Mouse (Mus musculus): ENCODE measurements around the gene Acp6. TPM values are rescaled to one million over a fixed set of nuclear protein-coding genes. Genes with fewer than 3 reads are reported as not detected.

The Acp6 gene
- total and polyA plus RNA-seq, 3 experiments: 34.4 to 66.9 TPM; not detected in 1

DNA sequence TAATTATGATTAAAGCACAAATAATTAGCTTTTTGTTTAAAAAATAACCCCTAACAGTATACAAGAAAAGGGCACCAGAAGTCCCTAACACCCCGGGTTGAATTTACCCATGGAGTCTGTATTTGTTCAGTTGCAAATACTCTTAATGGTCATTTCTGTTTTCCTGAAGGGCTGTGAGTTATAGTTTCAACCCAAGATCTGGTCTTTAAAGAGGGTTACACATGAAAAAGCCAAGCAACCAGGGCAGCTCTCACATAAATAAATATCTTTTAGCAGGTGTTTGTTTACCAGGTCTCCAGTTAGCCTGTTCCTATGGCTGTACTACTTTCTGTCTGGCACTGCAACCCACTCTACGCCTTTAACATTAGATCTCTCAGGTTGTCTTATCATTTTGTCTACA, 1.4 kb downstream of the Acp6 start:
- H3K9ac ChIP-seq (ENCODE audit: control insufficient read depth, low read depth, low read length, poor library complexity, severe bottlenecking): peak overlapping the region; percentile 2; the same call in 1 of the 2 replicates
- DNase-seq (ENCODE audit: low read depth, low spot score): peak; percentile 50
- H3K4me3 ChIP-seq (ENCODE audit: control insufficient read depth in 1 of 2, insufficient read depth in 1 of 2, low read depth in 2 of 2, low read length in 2 of 2): peak overlapping the region in 1 of 2 experiments; percentile 83; a peak in 2 of 4 replicates
- H3K27me3 ChIP-seq (ENCODE audit: control insufficient read depth in 1 of 2, insufficient read depth in 2 of 2, low read length in 2 of 2): no peaks in the 10 kb centered on the region
- peaks cover 18% of the 10 kb centered on the region for H3K79me2 ChIP-seq (ENCODE audit: control insufficient read depth, insufficient read depth, low read length, poor library complexity)
- peaks cover 11 to 33% of the 10 kb centered on the region in 2 experiments for H3K4me1 ChIP-seq (ENCODE audit: control insufficient read depth in 1 of 2, insufficient read depth in 2 of 2, low read length in 2 of 2)
- TF ChIP-seq NRF1 (IDR thresholded peaks at IDR 0.05; ENCODE audit: insufficient read depth, low read depth, low read length, poor library complexity, severe bottlenecking) (no peak), RAD21 (IDR thresholded peaks at IDR 0.05; ENCODE audit: low read depth, low read length) (no peak), ZC3H11A (IDR thresholded peaks at IDR 0.05; ENCODE audit: low read depth, low read length) (no peak), CHD2 (IDR thresholded peaks at IDR 0.05; ENCODE audit: low read length) (no peak), MAFK (IDR thresholded peaks at IDR 0.05; ENCODE audit: borderline replicate concordance, low read depth, low read length) (no peak), MXI1 (IDR thresholded peaks at IDR 0.05; ENCODE audit: low read depth, low read length) (no peak), CHD1 (IDR thresholded peaks at IDR 0.05; ENCODE audit: low read depth, low read length) (0 out of 2 replicates have a peak, but pooled peaks have one; percentile 23), MEF2A (IDR thresholded peaks at IDR 0.05; ENCODE audit: extremely low read depth, insufficient replicate concordance, low read depth, low read length, poor library complexity, severe bottlenecking) (no peak)
- peaks cover 0 to 34% of the 10 kb centered on the region in 2 experiments; a peak in 2 of 4 replicates for H3K36me3 ChIP-seq (ENCODE audit: control insufficient read depth in 1 of 2, insufficient read depth in 2 of 2, low read length in 2 of 2)
- no peak overlapping the region for H3K27ac ChIP-seq (ENCODE audit: control insufficient read depth, low read depth, low read length)
- no peaks in the 10 kb centered on the region for H3K9me3 ChIP-seq (replicated peaks; ENCODE audit: insufficient read depth, low read length)

GRCm38 (mm10) chr3:97160908-97161307, 2.3 kb downstream of the Acp6 start:
- no peak overlapping the region for H3K27ac ChIP-seq (ENCODE audit: control insufficient read depth, low read depth, low read length)
- H3K4me3 ChIP-seq (ENCODE audit: control insufficient read depth in 1 of 2, insufficient read depth in 1 of 2, low read depth in 2 of 2, low read length in 2 of 2): no peak overlapping the region
- no peaks in the 10 kb centered on the region for H3K27me3 ChIP-seq (ENCODE audit: control insufficient read depth in 1 of 2, insufficient read depth in 2 of 2, low read length in 2 of 2)
- no peaks in the 10 kb centered on the region for H3K9me3 ChIP-seq (replicated peaks; ENCODE audit: insufficient read depth, low read length)
- H3K36me3 ChIP-seq (ENCODE audit: control insufficient read depth in 1 of 2, insufficient read depth in 2 of 2, low read length in 2 of 2): peaks cover 0 to 36% of the 10 kb centered on the region in 2 experiments; a peak in 2 of 4 replicates
- no peak for TF ChIP-seq MXI1 (IDR thresholded peaks at IDR 0.05; ENCODE audit: low read depth, low read length)
- TF ChIP-seq TAL1 (IDR thresholded peaks at IDR 0.05; ENCODE audit: low read length): no peak
- no peak for TF ChIP-seq TBP (IDR thresholded peaks at IDR 0.05; ENCODE audit: low read depth, low read length)
- TF ChIP-seq POLR2AphosphoS5 (IDR thresholded peaks at IDR 0.05; ENCODE audit: borderline replicate concordance, low read depth, low read length): no peak
- no peak for TF ChIP-seq RAD21 (IDR thresholded peaks at IDR 0.05; ENCODE audit: low read depth, low read length)
- no peak for TF ChIP-seq EP300 (IDR thresholded peaks at IDR 0.05; ENCODE audit: low read depth in 1 of 2, low read length in 2 of 2)
- TF ChIP-seq ETS1 (IDR thresholded peaks at IDR 0.05; ENCODE audit: low read depth, low read length): no peak
- TF ChIP-seq CTCF (IDR thresholded peaks at IDR 0.05 in 2 of 3, conservative IDR thresholded peaks at IDR 0.05 in 1 of 3; ENCODE audit: control insufficient read depth in 1 of 3, insufficient read depth in 1 of 3, low read depth in 2 of 3, low read length in 3 of 3, poor library complexity in 1 of 3, severe bottlenecking in 1 of 3): no peak
- no peak for TF ChIP-seq BHLHE40 (IDR thresholded peaks at IDR 0.05; ENCODE audit: borderline replicate concordance, low read depth, low read length)
- TF ChIP-seq E2F4 (IDR thresholded peaks at IDR 0.05; ENCODE audit: borderline replicate concordance, low read depth, low read length): no peak
- TF ChIP-seq USF1 (IDR thresholded peaks at IDR 0.05; ENCODE audit: low read depth, low read length): no peak
- TF ChIP-seq MAFK (IDR thresholded peaks at IDR 0.05; ENCODE audit: borderline replicate concordance, low read depth, low read length): no peak
- TF ChIP-seq POLR2A (IDR thresholded peaks at IDR 0.05; ENCODE audit: control insufficient read depth in 1 of 2, insufficient read depth in 1 of 2, low read depth in 1 of 2, low read length in 2 of 2, poor library complexity in 1 of 2): no peak
- TF ChIP-seq TCF12 (IDR thresholded peaks at IDR 0.05; ENCODE audit: low read depth, low read length): no peak
- no peak for TF ChIP-seq MYB (IDR thresholded peaks at IDR 0.05; ENCODE audit: low read depth, low read length)
- TF ChIP-seq CHD2 (IDR thresholded peaks at IDR 0.05; ENCODE audit: low read length): no peak
- TF ChIP-seq UBTF (IDR thresholded peaks at IDR 0.05; ENCODE audit: borderline replicate concordance, insufficient read depth, low read depth, low read length): no peak
- TF ChIP-seq ZNF384 (IDR thresholded peaks at IDR 0.05; ENCODE audit: low read depth, low read length): no peak
- TF ChIP-seq USF2 (IDR thresholded peaks at IDR 0.05; ENCODE audit: borderline replicate concordance in 1 of 2, insufficient read depth in 1 of 2, low read depth in 1 of 2, low read length in 2 of 2): no peak
- no peak for TF ChIP-seq SMC3 (IDR thresholded peaks at IDR 0.05; ENCODE audit: low read depth, low read length)
- peaks cover 11 to 37% of the 10 kb centered on the region in 2 experiments for H3K4me1 ChIP-seq (ENCODE audit: control insufficient read depth in 1 of 2, insufficient read depth in 2 of 2, low read length in 2 of 2)
- no peak for DNase-seq (ENCODE audit: low read depth, low spot score)
- H3K79me2 ChIP-seq (ENCODE audit: control insufficient read depth, insufficient read depth, low read length, poor library complexity): peaks cover 18% of the 10 kb centered on the region
- no peak overlapping the region for H3K9ac ChIP-seq (ENCODE audit: control insufficient read depth, low read depth, low read length, poor library complexity, severe bottlenecking)

Data from MEL (cell line).